Mouse (Mus musculus) kidney, postnatal 0 days (tissue): Measurements from ENCODE around the gene Slc4a2. TPM values are rescaled to one million over a fixed set of nuclear protein-coding genes. Genes with fewer than 3 reads are reported as not detected.

Experiments used
- ATAC-seq: fragments of 200-750 bp; cut with Nextera tagmentation; replicated peaks from 2 replicates; pipeline ENCODE4 v1.8.0; 2017; ENCODE audit warnings: low read depth, moderate number of reproducible peaks, moderate TSS enrichment, moderate library complexity; ENCODE audit not compliant: low FRiP score
- DNase-seq: peaks from one replicate; pipeline ENCODE4 v3.0.0-alpha.2; 2016; ENCODE audit warnings: low spot score
- H3K27ac ChIP-seq: fragments of 300-500 bp; sonication (generic); 2 replicates; pipeline ENCODE4 v1.5.1; 2014; ENCODE audit warnings: mild to moderate bottlenecking
- H3K27me3 ChIP-seq: fragments of 300-500 bp; sonication (generic); 2 replicates; pipeline ENCODE4 v1.6.1; 2014; ENCODE audit warnings: low read length, mixed read lengths; ENCODE audit not compliant: insufficient read depth
- H3K36me3 ChIP-seq: fragments of 300-500 bp; sonication (generic); 2 replicates; pipeline ENCODE4 v1.6.1; 2014; ENCODE audit warnings: low read length, mixed read lengths; ENCODE audit not compliant: insufficient read depth
- H3K4me1 ChIP-seq: fragments of 300-500 bp; sonication (generic); replicated peaks from 2 replicates; pipeline ENCODE4 v1.6.1; 2014; ENCODE audit warnings: antibody characterized with exemption, low read length, mixed read lengths; ENCODE audit not compliant: insufficient read depth
- H3K4me2 ChIP-seq: fragments of 300-500 bp; sonication (generic); 2 replicates; pipeline ENCODE4 v1.6.1; 2014; ENCODE audit warnings: mild to moderate bottlenecking, low read length, moderate library complexity, mixed read lengths
- H3K4me3 ChIP-seq: fragments of 300-500 bp; sonication (generic); replicated peaks from 2 replicates; pipeline ENCODE4 v1.5.1; 2014; ENCODE audit warnings: low read depth, low read length
- H3K9ac ChIP-seq: fragments of 300-500 bp; sonication (generic); 2 replicates; pipeline ENCODE4 v1.6.1; 2014; ENCODE audit warnings: low read depth, low read length
- H3K9me3 ChIP-seq: fragments of 300-500 bp; sonication (generic); replicated peaks from 2 replicates; pipeline ENCODE4 v1.6.1; 2016; ENCODE audit warnings: low read length, inconsistent platforms, mixed read lengths
- CTCF ChIP-seq: IDR thresholded peaks from 2 replicates; pipeline ENCODE4 v1.5.1; 2016; ENCODE audit warnings: antibody characterized with exemption, low read depth, mild to moderate bottlenecking, moderate library complexity
- WGBS: fragments of 180-500 bp; shearing (Covaris S2); extraction: QIAGEN DNeasy Blood & Tissue Kit; methylation state at CpG from one replicate; pipeline ENCODE4 v1.1.7; 2014; 5-methylcytosine and 5-hydroxymethylcytosine counted together
- polyA plus RNA-seq: library from polyadenylated mRNA; unstranded; fragments of >200 nt; fragmentation: Nextera tagmentation; extraction: Ambion mirVana; gene quantifications from 2 replicates; pipeline ENCODE4 v1.2.1, GENCODE M21; 2015

Gene Slc4a2
- polyA plus RNA-seq, 1 experiment from 2014 or later: 30.8 TPM

- peak; percentile 44 for ATAC-seq
- no peak overlapping the region for H3K9ac ChIP-seq
- WGBS: 77% methylated on average over 6 of the region's 6 CpGs
Measured at GRCm38 (mm10) chr5:24475476-24476241, 52.0 kb downstream of the Slc4a2 start.

GRCm38 (mm10) chr5:24477909-24478308 lies 54.3 kb downstream of the Slc4a2 start:
- no peak overlapping the region for H3K4me3 ChIP-seq
- peaks cover 41% of the 10 kb centered on the region for H3K36me3 ChIP-seq
- H3K27me3 ChIP-seq: 0 out of 2 replicates have a peak, but pooled peaks cover 5% of the 10 kb centered on the region
- no peak for TF ChIP-seq CTCF
- ATAC-seq (no peak), DNase-seq (no peak)
- no peak overlapping the region for H3K9ac ChIP-seq
- H3K9me3 ChIP-seq: no peaks in the 10 kb centered on the region
- H3K27ac ChIP-seq: no peak overlapping the region
- WGBS: 69% methylated on average over 9 of the region's 9 CpGs
- peaks cover 22% of the 10 kb centered on the region; the same call in 1 of the 2 replicates for H3K4me1 ChIP-seq
- no peak overlapping the region for H3K4me2 ChIP-seq

More at GRCm38 (mm10) chr5:24475476-24476241, 52.0 kb downstream of the Slc4a2 start:
- Histone ChIP-seq H3K27me3 (0 out of 2 replicates have a peak, but pooled peaks cover 5% of the 10 kb centered on the region), H3K36me3 (peaks cover 33% of the 10 kb centered on the region), H3K27ac (no peak overlapping the region), H3K4me3 (no peak overlapping the region), H3K4me2 (peak overlapping the region; percentile 90; the same call in 1 of the 2 replicates), H3K4me1 (peaks cover 22% of the 10 kb centered on the region; the same call in 1 of the 2 replicates), H3K9me3 (no peaks in the 10 kb centered on the region)
- no peak for TF ChIP-seq CTCF
- no peak for DNase-seq

GRCm38 (mm10) chr5:24481647-24482046 lies 58.0 kb downstream of the Slc4a2 start:
- no peak overlapping the region for H3K9ac ChIP-seq
- no peak overlapping the region for H3K27ac ChIP-seq
- ATAC-seq (peak; percentile 38), DNase-seq (peak; percentile 84)
- no peak overlapping the region for H3K4me3 ChIP-seq
- no peaks in the 10 kb centered on the region for H3K27me3 ChIP-seq
- no peaks in the 10 kb centered on the region for H3K9me3 ChIP-seq
- peaks cover 8% of the 10 kb centered on the region; the same call in 1 of the 2 replicates for H3K4me1 ChIP-seq
- WGBS: 5% methylated on average over 4 of the region's 4 CpGs
- H3K36me3 ChIP-seq: peaks cover 47% of the 10 kb centered on the region
- peak; percentile 76 for TF ChIP-seq CTCF
- H3K4me2 ChIP-seq: no peak overlapping the region

GRCm38 (mm10) chr5:24482247-24483079 lies 58.8 kb downstream of the Slc4a2 start:
- Histone ChIP-seq H3K27ac (peak overlapping the region; percentile 70), H3K4me1 (peaks cover 8% of the 10 kb centered on the region; the same call in 1 of the 2 replicates), H3K27me3 (no peaks in the 10 kb centered on the region), H3K9ac (no peak overlapping the region), H3K4me2 (peak overlapping the region; percentile 36), H3K36me3 (peaks cover 42% of the 10 kb centered on the region), H3K9me3 (no peaks in the 10 kb centered on the region), H3K4me3 (no peak overlapping the region)
- DNase-seq: peak; percentile 52
- ATAC-seq: peak; percentile 86
- WGBS: 50% methylated on average over 41 of the region's 41 CpGs
- no peak for TF ChIP-seq CTCF

GRCm38 (mm10) chr5:24483326-24483725 lies 59.7 kb downstream of the Slc4a2 start:
- peaks cover 46% of the 10 kb centered on the region for H3K36me3 ChIP-seq
- WGBS: 32% methylated on average over 11 of the region's 11 CpGs
- DNase-seq (peak; percentile 84), ATAC-seq (peak; percentile 30)
- H3K9me3 ChIP-seq: no peaks in the 10 kb centered on the region
- no peak overlapping the region for H3K4me2 ChIP-seq
- peaks cover 8% of the 10 kb centered on the region; the same call in 1 of the 2 replicates for H3K4me1 ChIP-seq
- no peaks in the 10 kb centered on the region for H3K27me3 ChIP-seq
- peak overlapping the region; percentile 67 for H3K27ac ChIP-seq
- no peak overlapping the region for H3K9ac ChIP-seq
- peak; percentile 90 for TF ChIP-seq CTCF
- H3K4me3 ChIP-seq: no peak overlapping the region

GRCm38 (mm10) chr5:24484963-24485362 lies 61.3 kb downstream of the Slc4a2 start:
- ATAC-seq: no peak
- no peak for DNase-seq
- Histone ChIP-seq H3K4me1 (peaks cover 8% of the 10 kb centered on the region; the same call in 1 of the 2 replicates), H3K4me3 (peak overlapping the region; percentile 14; the same call in 1 of the 2 replicates), H3K9me3 (no peaks in the 10 kb centered on the region), H3K36me3 (peaks cover 45% of the 10 kb centered on the region), H3K4me2 (peak overlapping the region; percentile 46), H3K27ac (no peak overlapping the region), H3K27me3 (no peaks in the 10 kb centered on the region), H3K9ac (peak overlapping the region; percentile 31; the same call in 1 of the 2 replicates)
- 33% methylated on average over 22 of the region's 22 CpGs for WGBS
- TF ChIP-seq CTCF: no peak
